ENCODE assay signal across 14 mouse cellular contexts in the genomic region with DNA sequence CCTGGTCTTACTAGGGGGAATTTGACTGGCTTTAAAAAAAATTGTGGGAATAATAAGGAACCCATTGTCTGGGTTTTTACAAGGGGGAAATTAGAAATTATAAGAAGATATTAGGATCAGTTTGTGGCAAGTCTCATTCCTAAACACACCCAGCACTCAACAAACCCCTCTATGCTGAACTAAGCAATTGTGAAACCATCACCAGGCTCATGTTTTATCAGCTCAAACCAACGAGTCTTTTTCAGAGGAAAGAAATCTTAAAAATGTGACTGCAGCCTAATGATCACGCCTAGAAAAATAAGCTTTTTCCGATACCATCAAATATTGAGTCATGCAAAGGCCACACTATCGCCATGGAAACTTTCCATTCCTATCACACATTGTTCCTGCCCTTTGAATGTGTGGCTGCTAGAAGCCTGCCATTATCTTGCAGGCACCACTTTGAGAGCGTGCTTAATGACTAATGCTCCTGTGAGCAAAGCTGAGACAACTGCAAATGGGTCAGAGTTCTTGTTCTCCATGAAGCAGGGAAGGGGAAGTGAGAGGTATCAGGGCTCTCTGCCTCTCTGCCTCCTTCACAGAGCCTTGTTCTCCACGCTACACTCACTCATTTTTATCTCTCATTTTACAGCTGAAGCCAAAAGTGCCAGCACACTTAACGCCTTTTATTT. TPM values are rescaled to one million over a fixed set of nuclear protein-coding genes. Genes with fewer than 3 reads are reported as not detected.
DNase-seq lines count a peak whose midpoint lies in the region; ATAC-seq and TF ChIP-seq lines count a peak whose summit lies in the region.
"Had no signal": no experiment of that assay in that cellular context is flagged by ENCODE, and none has a peak within 500 bp of the region (broad histone marks: within the 10 kb centered on the region; RNA-seq: fewer than 3 reads in every experiment).

No protein-coding gene starts in this region.

- H3K27me3 ChIP-seq in lung, postnatal 0 days (replicated peaks; ENCODE audit: insufficient read depth, low read length), result no peaks in the 10 kb centered on the region
- no peaks in the 10 kb centered on the region for H3K27me3 ChIP-seq in forebrain, embryonic 16.5 days (replicated peaks; ENCODE audit: control insufficient read depth, insufficient read depth, low read length)
- H3K27me3 ChIP-seq in limb, embryonic 10.5 days (ENCODE audit: low read depth, poor library complexity, severe bottlenecking), result no peaks in the 10 kb centered on the region
- H3K27me3 ChIP-seq: embryonic facial prominence, embryonic 13.5 days; liver, embryonic 15.5 days had no signal

- no peaks in the 10 kb centered on the region for H3K9me3 ChIP-seq in lung, postnatal 0 days (ENCODE audit: low read length)
- no peaks in the 10 kb centered on the region for H3K9me3 ChIP-seq in forebrain, embryonic 16.5 days (ENCODE audit: control insufficient read depth, low read length)
- H3K9me3 ChIP-seq in limb, embryonic 10.5 days (replicated peaks), result no peaks in the 10 kb centered on the region
- H3K9me3 ChIP-seq: embryonic facial prominence, embryonic 13.5 days; liver, embryonic 15.5 days had no signal

- no peak overlapping the region for H3K4me3 ChIP-seq in lung, postnatal 0 days (ENCODE audit: low read depth, low read length)
- no peak overlapping the region for H3K4me3 ChIP-seq in forebrain, embryonic 16.5 days (replicated peaks; ENCODE audit: low read length)
- H3K4me3 ChIP-seq in olfactory bulb, adult 2 months (ENCODE audit: insufficient read depth, low read depth, low read length), result no peak overlapping the region
- no peak overlapping the region for H3K4me3 ChIP-seq in limb, embryonic 10.5 days
- H3K4me3 ChIP-seq: embryonic facial prominence, embryonic 13.5 days; liver, embryonic 15.5 days had no signal

- H3K36me3 ChIP-seq in lung, postnatal 0 days (ENCODE audit: insufficient read depth, low read length), result no peaks in the 10 kb centered on the region
- H3K36me3 ChIP-seq in forebrain, embryonic 16.5 days (ENCODE audit: control insufficient read depth, insufficient read depth), result no peaks in the 10 kb centered on the region
- H3K36me3 ChIP-seq in limb, embryonic 10.5 days, result peaks cover 9% of the 10 kb centered on the region; the same call in 1 of the 2 replicates
- H3K36me3 ChIP-seq: embryonic facial prominence, embryonic 13.5 days had no signal

- ATAC-seq in lung, postnatal 0 days, result peak; percentile 53
- ATAC-seq in forebrain, embryonic 16.5 days, result peak; percentile 52

- TF ChIP-seq EP300 in lung, postnatal 0 days (IDR thresholded peaks at IDR 0.05), result no peak

- H3K4me1 ChIP-seq in lung, postnatal 0 days (ENCODE audit: insufficient read depth, low read depth, low read length), result no peaks in the 10 kb centered on the region
- H3K4me1 ChIP-seq in forebrain, embryonic 16.5 days (replicated peaks; ENCODE audit: control insufficient read depth, insufficient read depth, low read length), result peaks cover 6% of the 10 kb centered on the region; the same call in 1 of the 2 replicates
- peaks cover 7% of the 10 kb centered on the region for H3K4me1 ChIP-seq in olfactory bulb, adult 2 months (ENCODE audit: control insufficient read depth, insufficient read depth, low read length)
- H3K4me1 ChIP-seq in limb, embryonic 10.5 days, result peaks cover 4% of the 10 kb centered on the region; the same call in 1 of the 2 replicates
- H3K4me1 ChIP-seq: liver, embryonic 15.5 days had no signal

- intact Hi-C loops in left cerebral cortex, postnatal 14 days (cut with DNase I), result loop anchor here (5.0 kb wide), 1 partner anchor 298 kb away; no protein-coding TSS in a partner anchor

- DNase-seq in lung, postnatal 0 days (ENCODE audit: low spot score), result peak; percentile 26
- no peak for DNase-seq in lung, postnatal 10 days
- peak; percentile 81 for DNase-seq in Muller cell, postnatal 12 days (ENCODE audit: inconsistent ontology term)
- no peak for DNase-seq in left cerebral cortex, postnatal 14 days (ENCODE audit: low spot score in 2 of 2)
- no peak for DNase-seq in c-Kit-positive CD71-positive TER-119-positive erythroid progenitor cells, embryonic 14.5 days (ENCODE audit: low spot score)
- no peak for DNase-seq in limb, embryonic 10.5 days (ENCODE audit: low spot score)
- DNase-seq: gastrocnemius, postnatal 36 days; kidney, adult 8-10 months; right cerebral cortex, postnatal 4 days; thymus, postnatal 4 days had no signal

- no peak for TF ChIP-seq CTCF in lung, postnatal 0 days (IDR thresholded peaks at IDR 0.05)
- no peak for TF ChIP-seq CTCF in olfactory bulb, adult 2 months (IDR thresholded peaks at IDR 0.05; ENCODE audit: insufficient read depth, low read depth, low read length)

- no peak overlapping the region for H3K4me2 ChIP-seq in lung, postnatal 0 days (replicated peaks; ENCODE audit: low read depth, low read length)
- H3K4me2 ChIP-seq in forebrain, embryonic 16.5 days (ENCODE audit: low read length), result no peak overlapping the region
- H3K4me2 ChIP-seq: embryonic facial prominence, embryonic 13.5 days; liver, embryonic 15.5 days had no signal

- H3K27ac ChIP-seq in lung, postnatal 0 days (ENCODE audit: low read length), result no peak overlapping the region
- H3K27ac ChIP-seq in forebrain, embryonic 16.5 days (ENCODE audit: low read length), result no peak overlapping the region
- peak overlapping the region; percentile 78 for H3K27ac ChIP-seq in olfactory bulb, adult 2 months (ENCODE audit: insufficient read depth, low read depth, low read length)
- H3K27ac ChIP-seq in limb, embryonic 10.5 days, result no peak overlapping the region
- H3K27ac ChIP-seq: embryonic facial prominence, embryonic 13.5 days; liver, embryonic 15.5 days had no signal

- no peak for TF ChIP-seq POLR2A in olfactory bulb, adult 2 months (IDR thresholded peaks at IDR 0.05; ENCODE audit: insufficient read depth, low read depth, low read length)

- 30% methylated on average over 7 of the region's 7 CpGs for WGBS in lung, postnatal 0 days
- WGBS in forebrain, embryonic 16.5 days, result 29% methylated on average over 7 of the region's 7 CpGs
- 27% methylated on average over 7 of the region's 7 CpGs for WGBS in olfactory bulb, adult 2 months
- 84% methylated on average over 7 of the region's 7 CpGs for WGBS in limb, embryonic 10.5 days

- no peak overlapping the region for H3K9ac ChIP-seq in lung, postnatal 0 days (replicated peaks; ENCODE audit: low read depth)
- no peak overlapping the region for H3K9ac ChIP-seq in forebrain, embryonic 16.5 days (replicated peaks; ENCODE audit: low read depth, low read length)
- H3K9ac ChIP-seq: embryonic facial prominence, embryonic 13.5 days; liver, embryonic 15.5 days had no signal

RNA-seq across cellular contexts. Expression of a gene that starts 50.1 kb away (rescaled TPM):
- polyA plus RNA-seq in lung, postnatal 0 days (2015; fragmentation: Nextera tagmentation; extraction: Ambion mirVana), result 0.07 and 0.10 TPM in 2 replicates
- 10.9 and 12.4 TPM in 2 replicates for polyA plus RNA-seq in forebrain, embryonic 16.5 days (2015; fragmentation: Nextera tagmentation; extraction: Ambion mirVana)
- not detected in 2 replicates for polyA plus RNA-seq in olfactory bulb, adult 2 months (2012; ENCODE audit: insufficient read depth, insufficient read length, low replicate concordance, missing spikeins)
- total RNA-seq in left cerebral cortex, postnatal 14 days (2021), result 10 to 100 TPM; 18.1 to 18.2 TPM
- 13.9 and 20.0 TPM in 2 replicates for polyA plus RNA-seq in limb, embryonic 10.5 days (2016; fragmentation: Nextera tagmentation; extraction: Ambion mirVana)
- total RNA-seq: gastrocnemius, postnatal 36 days had no signal

Comparison
In these comparisons a context has a peak if more than half of its experiments do, and no peak if none do; other contexts are left out.
1. DNase-seq: peak in lung, postnatal 0 days (single experiment) and Muller cell, postnatal 12 days (single experiment); none in lung, postnatal 10 days (single experiment), left cerebral cortex, postnatal 14 days (0 of 2), c-Kit-positive CD71-positive TER-119-positive erythroid progenitor cells, embryonic 14.5 days (single experiment) and limb, embryonic 10.5 days (single experiment).
2. RNA of a gene that starts 50.1 kb away (polyA plus RNA-seq): 13.9 to 20.0 TPM in limb, embryonic 10.5 days and 10.9 to 12.4 TPM in forebrain, embryonic 16.5 days; 0.07 to 0.10 TPM in lung, postnatal 0 days and not detected in olfactory bulb, adult 2 months; every median in the first group is over 10 times any median in the second.